Mouse (Mus musculus) liver, embryonic 14.5 days (tissue): Measurements from ENCODE around the gene Gigyf2. TPM values are rescaled to one million over a fixed set of nuclear protein-coding genes. Genes with fewer than 3 reads are reported as not detected.

Experiments used
- ATAC-seq: fragments of 200-750 bp; cut with Nextera tagmentation; 2 replicates; pipeline ENCODE4 v1.8.0; 2017; ENCODE audit warnings: moderate number of reproducible peaks, mild to moderate bottlenecking, moderate library complexity; ENCODE audit not compliant: insufficient read depth
- DNase-seq, 3 experiments: peaks; one replicate each; pipeline ENCODE4 v3.0.0-alpha.2; 2012 to 2013; ENCODE audit warnings: low read depth in 3 of 3, low spot score in 3 of 3
- H3K27ac ChIP-seq: fragments of 300-500 bp; sonication (generic); 2 replicates; pipeline ENCODE4 v1.5.1; 2014; ENCODE audit warnings: moderate library complexity, mild to moderate bottlenecking, control low read depth, inconsistent platforms
- H3K27me3 ChIP-seq: fragments of 300-500 bp; sonication (generic); 2 replicates; pipeline ENCODE4 v1.6.1; 2014; ENCODE audit warnings: mild to moderate bottlenecking, low read length, moderate library complexity; ENCODE audit not compliant: control insufficient read depth, insufficient read depth
- H3K36me3 ChIP-seq: fragments of 300-500 bp; sonication (generic); replicated peaks from 2 replicates; pipeline ENCODE4 v1.6.1; 2014; ENCODE audit warnings: low read depth; ENCODE audit not compliant: control insufficient read depth, insufficient read depth
- H3K4me1 ChIP-seq, 2 experiments: fragments of 200-500 bp in 1 of 2; fragments of 300-500 bp in 1 of 2; sonication (generic) in 1 of 2; replicated peaks; 2 replicates each; pipeline ENCODE4 v1.6.1; 2012 to 2014; ENCODE audit warnings: antibody characterized with exemption in 1 of 2, inconsistent platforms in 1 of 2, low read length in 1 of 2; ENCODE audit not compliant: control insufficient read depth in 2 of 2, insufficient read depth in 2 of 2
- H3K4me2 ChIP-seq: fragments of 300-500 bp; sonication (generic); 2 replicates; pipeline ENCODE4 v1.6.1; 2014; ENCODE audit warnings: low read depth, mild to moderate bottlenecking, control low read depth, moderate library complexity
- H3K4me3 ChIP-seq, 2 experiments: fragments of 200-500 bp in 1 of 2; fragments of 300-500 bp in 1 of 2; sonication (generic) in 1 of 2; 2 replicates each; pipeline ENCODE4 v1.5.1; 2012 to 2014; ENCODE audit warnings: low read depth in 2 of 2, low read length in 2 of 2, mild to moderate bottlenecking in 2 of 2, control low read depth in 1 of 2, inconsistent platforms in 1 of 2, moderate library complexity in 1 of 2; ENCODE audit not compliant: insufficient read depth in 1 of 2
- H3K9ac ChIP-seq: fragments of 300-500 bp; sonication (generic); replicated peaks from 2 replicates; pipeline ENCODE4 v1.6.1; 2014; ENCODE audit warnings: mild to moderate bottlenecking, control low read depth, moderate library complexity
- H3K9me3 ChIP-seq: fragments of 300-500 bp; sonication (generic); 2 replicates; pipeline ENCODE4 v1.6.1; 2016; ENCODE audit warnings: low read length, mixed read lengths; ENCODE audit not compliant: control insufficient read depth
- CTCF ChIP-seq: IDR thresholded peaks from 2 replicates; pipeline ENCODE4 v1.5.1; 2016; ENCODE audit warnings: antibody characterized with exemption, low read depth, control low read depth
- EP300 ChIP-seq: IDR thresholded peaks from 2 replicates; pipeline ENCODE4 v1.6.1; 2016; ENCODE audit warnings: antibody characterized with exemption, low read depth
- WGBS: fragments of 180-500 bp; shearing (Covaris S2); extraction: QIAGEN DNeasy Blood & Tissue Kit; methylation state at CpG from one replicate; pipeline ENCODE4 v1.1.7; 2014; ENCODE audit not compliant: insufficient replicate concordance; 5-methylcytosine and 5-hydroxymethylcytosine counted together
- polyA plus RNA-seq, 2 experiments: library from polyadenylated mRNA; depleted of rRNA in 1 of 2; stranded (reverse) in 1 of 2; unstranded in 1 of 2; fragments of >200 nt; fragmentation: Nextera tagmentation in 1 of 2; extraction: Ambion mirVana in 1 of 2; gene quantifications; 2 replicates each; pipeline versions ENCODE4 v1.2.1 to v1.2.3; 2012 to 2014

Gigyf2 gene
- 17.1 and 17.9 TPM in 2 replicates for polyA plus RNA-seq (2012; rRNA removed)
- polyA plus RNA-seq (2014; fragmentation: Nextera tagmentation; extraction: Ambion mirVana), result 11.2 and 13.0 TPM in 2 replicates

DNA sequence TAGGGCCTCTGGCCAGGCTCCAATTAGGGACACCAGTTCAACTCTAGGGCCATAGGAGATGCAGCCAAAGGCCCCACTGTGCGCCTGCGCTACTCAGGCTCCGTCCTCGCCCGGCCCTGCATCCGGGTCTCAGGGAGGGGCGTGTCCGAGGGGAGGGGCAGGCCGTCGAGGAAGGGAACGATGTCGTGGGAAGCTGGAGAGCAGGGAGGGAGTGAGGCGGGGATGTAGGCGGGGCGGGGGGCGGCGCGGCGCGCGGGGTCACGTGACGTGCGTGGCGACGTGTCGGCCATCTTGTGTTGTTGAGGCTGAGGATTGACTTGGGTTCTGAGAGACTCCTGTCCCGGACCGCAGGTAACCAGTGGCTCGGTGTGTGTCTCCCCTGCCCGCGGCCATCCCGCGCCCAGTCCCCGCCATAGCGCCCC, at the start of gene Gigyf2:
Gene Gigyf2 (plus strand): TSS at position 257 of the 422 bp plus-strand sequence.
- ATAC-seq (peak; percentile 97), DNase-seq (peak; percentile 89 to 92 (median 89))
- H3K4me3 ChIP-seq, result peak within 1 kb of the TSS; percentile 79 to 81
- TF ChIP-seq CTCF (no peak), EP300 (no peak)
- peak within 1 kb of the TSS; percentile 90 for H3K4me2 ChIP-seq
- H3K9me3 ChIP-seq, result no peaks in the 10 kb centered on the region
- H3K36me3 ChIP-seq, result no peaks in the 10 kb centered on the region; the same call in 1 of the 2 replicates
- 2% methylated on average over 35 of the region's 36 CpGs for WGBS
- H3K27me3 ChIP-seq, result no peaks in the 10 kb centered on the region
- peak within 1 kb of the TSS; percentile 84 for H3K9ac ChIP-seq
- peak within 1 kb of the TSS; percentile 46 for H3K27ac ChIP-seq
- peaks cover 8 to 11% of the 10 kb centered on the region in 2 experiments for H3K4me1 ChIP-seq

DNA sequence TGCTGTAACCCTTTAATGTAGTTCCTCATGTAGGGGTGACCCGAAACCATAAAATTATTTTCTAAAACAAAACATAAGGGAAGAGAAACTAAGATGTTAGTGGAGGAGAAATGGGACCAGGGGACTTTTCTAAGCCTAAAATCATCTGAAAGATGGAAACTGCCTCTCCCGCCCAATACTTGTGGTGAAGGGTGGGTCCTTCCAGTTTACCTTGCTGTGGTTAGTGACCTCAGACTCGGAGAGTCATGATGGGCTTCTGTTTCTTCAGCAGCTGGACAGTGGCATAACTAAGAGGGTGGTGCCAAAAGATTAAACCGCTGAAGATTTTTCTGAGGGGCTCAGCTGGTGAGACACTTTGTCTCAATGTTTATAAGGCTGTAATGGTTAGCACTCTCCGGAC, 46.5 kb upstream of the Gigyf2 start:
- DNase-seq (no peak), ATAC-seq (no peak)
- Histone ChIP-seq H3K4me2 (no peak overlapping the region), H3K27me3 (no peaks in the 10 kb centered on the region), H3K9me3 (no peaks in the 10 kb centered on the region), H3K27ac (no peak overlapping the region), H3K4me1 (no peaks in the 10 kb centered on the region), H3K9ac (no peak overlapping the region), H3K4me3 (no peak overlapping the region), H3K36me3 (no peaks in the 10 kb centered on the region)
- 55% methylated on average over 5 of the region's 5 CpGs for WGBS
- TF ChIP-seq CTCF (no peak), EP300 (no peak)

- TF ChIP-seq EP300, result no peak
- Histone ChIP-seq H3K27me3 (no peaks in the 10 kb centered on the region), H3K36me3 (no peaks in the 10 kb centered on the region), H3K4me2 (peak overlapping the region; percentile 17; the same call in 1 of the 2 replicates), H3K4me3 (peak overlapping the region in 1 of 2 experiments; percentile 12; a peak in 1 of 4 replicates), H3K27ac (no peak overlapping the region), H3K9me3 (no peaks in the 10 kb centered on the region), H3K9ac (no peak overlapping the region), H3K4me1 (no peaks in the 10 kb centered on the region)
- ATAC-seq (no peak), DNase-seq (no peak)
- WGBS, result 12% methylated on average over 20 of the region's 20 CpGs
Observed at GRCm38 (mm10) chr1:87281599-87282412, 45.0 kb upstream of the Gigyf2 start.

DNA sequence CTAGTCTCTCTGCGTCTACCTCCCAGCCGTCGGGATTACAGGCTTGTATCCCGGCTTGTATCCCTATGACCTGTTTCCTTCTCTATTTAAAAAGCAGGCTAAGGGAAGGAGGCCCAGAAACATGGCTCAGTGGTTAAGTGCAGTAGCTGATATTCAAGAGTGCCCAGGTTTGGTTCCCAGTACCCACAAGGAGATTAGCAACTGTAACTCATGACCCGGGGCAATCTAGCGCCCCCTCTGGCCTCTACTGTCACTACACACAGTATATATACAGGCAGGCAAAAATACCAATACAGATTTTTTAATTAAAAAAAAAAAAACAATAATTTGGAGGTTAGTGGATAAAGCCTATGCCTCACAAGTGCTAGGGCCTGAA, 44.4 kb upstream of the Gigyf2 start:
- ATAC-seq (no peak), DNase-seq (no peak)
- H3K4me3 ChIP-seq, result no peak overlapping the region
- no peaks in the 10 kb centered on the region for H3K4me1 ChIP-seq
- H3K9ac ChIP-seq, result no peak overlapping the region
- H3K27me3 ChIP-seq, result no peaks in the 10 kb centered on the region
- WGBS, result 52% methylated on average over 6 of the region's 6 CpGs
- TF ChIP-seq EP300, result no peak
- TF ChIP-seq CTCF, result no peak; the same call in 1 of the 2 replicates
- H3K9me3 ChIP-seq, result no peaks in the 10 kb centered on the region
- no peaks in the 10 kb centered on the region for H3K36me3 ChIP-seq
- H3K27ac ChIP-seq, result no peak overlapping the region
- no peak overlapping the region for H3K4me2 ChIP-seq

- TF ChIP-seq EP300, result no peak
- no peak for TF ChIP-seq CTCF
- Histone ChIP-seq H3K4me3 (no peak overlapping the region), H3K27ac (no peak overlapping the region), H3K36me3 (no peaks in the 10 kb centered on the region), H3K4me1 (no peaks in the 10 kb centered on the region), H3K4me2 (no peak overlapping the region), H3K9me3 (no peaks in the 10 kb centered on the region), H3K9ac (no peak overlapping the region), H3K27me3 (no peaks in the 10 kb centered on the region)
- ATAC-seq (no peak), DNase-seq (no peak)
- 68% methylated on average over 10 of the region's 10 CpGs for WGBS
Observed at GRCm38 (mm10) chr1:87283410-87283960, 43.3 kb upstream of the Gigyf2 start.
